Mouse (Mus musculus): ENCODE measurements around the gene Treml4. TPM values are rescaled to one million over a fixed set of nuclear protein-coding genes. Genes with fewer than 3 reads are reported as not detected.

Gene Treml4
- total RNA-seq, 2 experiments from 2014 or later = not detected

GRCm38 (mm10) chr17:48321279-48321678, 57.2 kb downstream of the Treml4 start:
- intact Hi-C loops (cut with DNase I; ENCODE audit: low total_unique reads) = no loop called here
- no peak for DNase-seq

DNA sequence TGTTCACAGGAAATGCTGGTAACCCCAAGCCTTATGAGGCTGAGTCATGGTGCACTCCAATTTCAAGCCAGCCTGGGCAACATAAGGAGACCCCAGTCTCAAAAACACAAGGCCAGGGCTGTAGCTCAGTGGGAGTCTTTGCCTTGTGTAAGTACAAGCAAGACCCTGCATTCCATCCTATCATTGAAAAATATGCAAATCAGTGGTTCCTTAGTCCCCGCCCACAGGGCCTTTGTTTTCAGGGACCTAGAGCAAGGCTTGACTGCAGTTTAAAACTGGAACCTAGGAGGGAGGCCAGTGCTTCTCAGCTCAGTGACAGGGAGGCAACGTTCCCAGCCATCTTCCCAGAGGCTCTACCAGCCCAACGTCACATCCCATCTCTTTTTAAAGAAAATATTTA, 59.1 kb downstream of the Treml4 start:
- no peak for DNase-seq
- intact Hi-C loops (cut with DNase I; ENCODE audit: low total_unique reads) = no loop called here

- no peak for DNase-seq
- intact Hi-C loops (cut with DNase I; ENCODE audit: low total_unique reads) = no loop called here
Measured at GRCm38 (mm10) chr17:48324258-48324657, 60.2 kb downstream of the Treml4 start.

Other genes starting within 250 kb of the Treml4 start
- not detected for gene 1700122O11Rik, start 226.0 kb upstream of the Treml4 start, total RNA-seq (2021)
- not detected for gene 1700067P10Rik, start 175.0 kb upstream of the Treml4 start, total RNA-seq (2021)
- under 1 TPM in 1 of 2 experiments, not detected in 1; 0.10 TPM for gene 9830107B12Rik, start 118.0 kb upstream of the Treml4 start, total RNA-seq (2021)
- gene A530064D06Rik, start 97.0 kb upstream of the Treml4 start, total RNA-seq (2021) = not detected
- gene Trem1, start 31.5 kb upstream of the Treml4 start, total RNA-seq (2021) = not detected
- not detected for gene Trem3, start 16.5 kb upstream of the Treml4 start, total RNA-seq (2021)
- under 1 TPM; 0.10 to 0.11 TPM for gene Treml2, start 35.2 kb downstream of the Treml4 start, total RNA-seq (2021)
- gene B430306N03Rik, start 51.8 kb downstream of the Treml4 start, total RNA-seq (2021) = under 1 TPM; 0.06 to 0.07 TPM
- gene Trem2, start 82.1 kb downstream of the Treml4 start, total RNA-seq (2021) = under 1 TPM; 0.66 to 0.94 TPM
- gene Treml1, start 95.6 kb downstream of the Treml4 start, total RNA-seq (2021) = not detected
- 1 to 10 TPM; 9.1 to 9.3 TPM for gene Nfya, start 145.6 kb downstream of the Treml4 start, total RNA-seq (2021)
- gene Oard1, start 145.7 kb downstream of the Treml4 start, total RNA-seq (2021) = 1 to 10 TPM; 7.4 to 8.3 TPM
- 100 to 1,000 TPM; 589 to 629 TPM for gene Apobec2, start 168.6 kb downstream of the Treml4 start, total RNA-seq (2021)
- gene Tspo2, start 187.2 kb downstream of the Treml4 start, total RNA-seq (2021) = under 1 TPM; 0.44 to 0.72 TPM
- not detected for gene Unc5cl, start 190.6 kb downstream of the Treml4 start, total RNA-seq (2021)